ENCODE assay signal across 8 mouse cellular contexts in the genomic region with DNA sequence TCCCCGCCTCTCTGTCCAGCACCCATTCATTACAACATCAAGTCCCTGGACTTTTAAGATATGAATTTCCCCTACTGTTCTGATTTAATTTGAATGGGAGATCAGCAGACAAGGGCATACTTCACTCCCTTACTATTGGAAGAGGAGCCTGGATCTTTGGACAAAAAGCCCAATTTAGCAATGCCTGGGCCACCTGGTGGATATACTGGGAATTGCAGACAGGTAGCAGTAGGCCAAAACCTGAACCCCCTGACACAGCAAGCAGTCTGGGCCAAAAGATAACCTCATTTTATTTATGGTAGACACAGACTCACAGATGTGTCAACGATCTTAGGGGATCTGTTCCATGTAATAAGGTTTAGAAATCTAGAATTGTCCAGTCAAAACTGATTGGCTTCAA. TPM values are rescaled to one million over a fixed set of nuclear protein-coding genes. Genes with fewer than 3 reads are reported as not detected.
A peak's percentile ranks its signal among the peaks of the same experiment; 100 is the strongest.
DNase-seq lines count a peak whose midpoint lies in the region; ATAC-seq and TF ChIP-seq lines count a peak whose summit lies in the region.

No protein-coding gene starts in this region.

- H3K4me3 ChIP-seq in forebrain, embryonic 11.5 days (ENCODE audit: low read depth, low read length) = no peak overlapping the region
- no peak overlapping the region for H3K4me3 ChIP-seq in forebrain, embryonic 16.5 days (replicated peaks; ENCODE audit: low read length)
- H3K4me3 ChIP-seq in neural tube, embryonic 15.5 days (replicated peaks) = no peak overlapping the region
- H3K4me3 ChIP-seq in embryonic fibroblast, embryonic 13.5 days (ENCODE audit: insufficient read depth, low read length) = no peak overlapping the region

- H3K9me3 ChIP-seq in forebrain, embryonic 11.5 days (ENCODE audit: control insufficient read depth, low read length) = no peaks in the 10 kb centered on the region
- no peaks in the 10 kb centered on the region for H3K9me3 ChIP-seq in forebrain, embryonic 16.5 days (ENCODE audit: control insufficient read depth, low read length)
- H3K9me3 ChIP-seq in neural tube, embryonic 15.5 days (replicated peaks) = no peaks in the 10 kb centered on the region

- H3K9ac ChIP-seq in forebrain, embryonic 11.5 days (ENCODE audit: low read length) = no peak overlapping the region
- H3K9ac ChIP-seq in forebrain, embryonic 16.5 days (replicated peaks; ENCODE audit: low read depth, low read length) = no peak overlapping the region
- H3K9ac ChIP-seq in neural tube, embryonic 15.5 days (replicated peaks) = no peak overlapping the region

- no peaks in the 10 kb centered on the region for H3K4me1 ChIP-seq in forebrain, embryonic 11.5 days (replicated peaks; ENCODE audit: control insufficient read depth, insufficient read depth, low read length)
- H3K4me1 ChIP-seq in forebrain, embryonic 16.5 days (replicated peaks; ENCODE audit: control insufficient read depth, insufficient read depth, low read length) = no peaks in the 10 kb centered on the region
- 0 out of 2 replicates have a peak, but pooled peaks cover 5% of the 10 kb centered on the region for H3K4me1 ChIP-seq in neural tube, embryonic 15.5 days
- H3K4me1 ChIP-seq in embryonic fibroblast, embryonic 13.5 days (ENCODE audit: control insufficient read depth, insufficient read depth, low read length) = no peaks in the 10 kb centered on the region

- intact Hi-C loops in left cerebral cortex, postnatal 14 days (cut with DNase I) = no loop called here

- TF ChIP-seq CTCF in embryonic fibroblast, embryonic 13.5 days (IDR thresholded peaks at IDR 0.05; ENCODE audit: borderline replicate concordance, insufficient read depth, low read length) = peak; percentile 27; the same call in 1 of the 2 replicates

- H3K27ac ChIP-seq in forebrain, embryonic 11.5 days (ENCODE audit: low read depth, low read length) = no peak overlapping the region
- no peak overlapping the region for H3K27ac ChIP-seq in forebrain, embryonic 16.5 days (ENCODE audit: low read length)
- H3K27ac ChIP-seq in neural tube, embryonic 15.5 days (replicated peaks) = no peak overlapping the region
- no peak overlapping the region for H3K27ac ChIP-seq in embryonic fibroblast, embryonic 13.5 days (ENCODE audit: insufficient read depth, low read length)

- no peak overlapping the region for H3K4me2 ChIP-seq in forebrain, embryonic 11.5 days (ENCODE audit: low read depth, low read length, severe bottlenecking)
- H3K4me2 ChIP-seq in forebrain, embryonic 16.5 days (ENCODE audit: low read length) = no peak overlapping the region
- no peak overlapping the region for H3K4me2 ChIP-seq in neural tube, embryonic 15.5 days

- H3K27me3 ChIP-seq in forebrain, embryonic 11.5 days (ENCODE audit: control insufficient read depth, insufficient read depth, low read length) = no peaks in the 10 kb centered on the region
- H3K27me3 ChIP-seq in forebrain, embryonic 16.5 days (replicated peaks; ENCODE audit: control insufficient read depth, insufficient read depth, low read length) = no peaks in the 10 kb centered on the region
- H3K27me3 ChIP-seq in neural tube, embryonic 15.5 days (replicated peaks) = no peaks in the 10 kb centered on the region

- ATAC-seq in forebrain, embryonic 11.5 days (replicated peaks; ENCODE audit: low FRiP score) = no peak
- ATAC-seq in forebrain, embryonic 16.5 days = no peak
- no peak for ATAC-seq in neural tube, embryonic 15.5 days (ENCODE audit: low FRiP score)

- TF ChIP-seq POLR2A in embryonic fibroblast, embryonic 13.5 days (IDR thresholded peaks at IDR 0.05; ENCODE audit: low read depth, low read length) = no peak

- H3K36me3 ChIP-seq in forebrain, embryonic 11.5 days (ENCODE audit: control insufficient read depth, insufficient read depth, low read length) = no peaks in the 10 kb centered on the region
- no peaks in the 10 kb centered on the region for H3K36me3 ChIP-seq in forebrain, embryonic 16.5 days (ENCODE audit: control insufficient read depth, insufficient read depth)
- no peaks in the 10 kb centered on the region for H3K36me3 ChIP-seq in neural tube, embryonic 15.5 days

- peak; percentile 67 for DNase-seq in forebrain, embryonic 11.5 days (ENCODE audit: low spot score)
- peak; percentile 70 for DNase-seq in neural tube, embryonic 10.5 days (ENCODE audit: extremely low spot score, low spot score)
- peak; percentile 67 to 72 for DNase-seq in adrenal gland, postnatal 36 days
- peak; percentile 47 to 77 for DNase-seq in left cerebral cortex, postnatal 14 days (ENCODE audit: low spot score in 2 of 2)
- DNase-seq in right cerebral cortex, adult 2 months (ENCODE audit: low spot score in 2 of 2) = peak; percentile 81 to 83

- WGBS in forebrain, embryonic 11.5 days = 50% methylated on average over 2 of the region's 2 CpGs
- WGBS in forebrain, embryonic 16.5 days = 55% methylated on average over 2 of the region's 2 CpGs
- 59% methylated on average over 2 of the region's 2 CpGs for WGBS in neural tube, embryonic 15.5 days

RNA-seq across cellular contexts. Expression of a gene that starts 9.1 kb away (rescaled TPM):
- polyA plus RNA-seq in forebrain, embryonic 11.5 days (2014; fragmentation: Nextera tagmentation; extraction: Ambion mirVana) = 27.3 and 28.5 TPM in 2 replicates
- 2.5 and 3.0 TPM in 2 replicates for polyA plus RNA-seq in forebrain, embryonic 16.5 days (2015; fragmentation: Nextera tagmentation; extraction: Ambion mirVana)
- polyA plus RNA-seq in neural tube, embryonic 15.5 days (2015; fragmentation: Nextera tagmentation; extraction: Ambion mirVana) = 4.9 and 6.9 TPM in 2 replicates
- total RNA-seq in adrenal gland, postnatal 36 days (2021) = not detected
- not detected in 2 replicates for polyA plus RNA-seq in embryonic fibroblast, embryonic 13.5 days (2011; ENCODE audit: insufficient read length, low read depth, missing spikeins)
- total RNA-seq in left cerebral cortex, postnatal 14 days (2021) = 1 to 10 TPM; 2.6 to 4.5 TPM

RNA-seq across cellular contexts. Expression of a gene that starts 54.2 kb away (rescaled TPM):
- 0.35 and 0.40 TPM in 2 replicates for polyA plus RNA-seq in forebrain, embryonic 11.5 days (2014; fragmentation: Nextera tagmentation; extraction: Ambion mirVana)
- 0.73 and 0.77 TPM in 2 replicates for polyA plus RNA-seq in forebrain, embryonic 16.5 days (2015; fragmentation: Nextera tagmentation; extraction: Ambion mirVana)
- 2.1 and 3.3 TPM in 2 replicates for polyA plus RNA-seq in neural tube, embryonic 15.5 days (2015; fragmentation: Nextera tagmentation; extraction: Ambion mirVana)
- 1 to 10 TPM; 1.1 to 1.3 TPM for total RNA-seq in adrenal gland, postnatal 36 days (2021)
- polyA plus RNA-seq in embryonic fibroblast, embryonic 13.5 days (2011; ENCODE audit: insufficient read length, low read depth, missing spikeins) = not detected in 2 replicates
- 1 to 10 TPM; 2.5 to 3.6 TPM for total RNA-seq in left cerebral cortex, postnatal 14 days (2021)

RNA-seq across cellular contexts. Expression of a gene that starts 59.7 kb away (rescaled TPM):
- polyA plus RNA-seq in forebrain, embryonic 11.5 days (2014; fragmentation: Nextera tagmentation; extraction: Ambion mirVana) = 0.31 and 0.95 TPM in 2 replicates
- polyA plus RNA-seq in forebrain, embryonic 16.5 days (2015; fragmentation: Nextera tagmentation; extraction: Ambion mirVana) = 0.25 TPM in 1 of 2 replicates, not detected in the other
- 2.0 and 3.2 TPM in 2 replicates for polyA plus RNA-seq in neural tube, embryonic 15.5 days (2015; fragmentation: Nextera tagmentation; extraction: Ambion mirVana)
- total RNA-seq in adrenal gland, postnatal 36 days (2021) = 1 to 10 TPM; 2.1 to 2.6 TPM
- polyA plus RNA-seq in embryonic fibroblast, embryonic 13.5 days (2011; ENCODE audit: insufficient read length, low read depth, missing spikeins) = not detected in 2 replicates
- total RNA-seq in left cerebral cortex, postnatal 14 days (2021) = 1 to 10 TPM; 2.4 to 6.5 TPM
